Mouse (Mus musculus) spleen, adult 2 months (tissue): ENCODE data around the gene Vps50. TPM values are rescaled to one million over a fixed set of nuclear protein-coding genes. Genes with fewer than 3 reads are reported as not detected.
"Not testable (repeated sequence)": the region's sequence is repeated elsewhere in the genome, so short reads cannot be mapped to it uniquely, and the experiment has no call there.

Experiments
- DNase-seq, 2 experiments: peaks; one replicate each; pipeline versions ENCODE4 v3.0.0 to v3.0.0-alpha.2; 2012 to 2021; ENCODE audit warnings: low spot score in 2 of 2, low read depth in 1 of 2
- H3K27ac ChIP-seq: fragments of 200-500 bp; 2 replicates; pipeline ENCODE4 v1.5.1; 2012; ENCODE audit warnings: low read length, inconsistent platforms; ENCODE audit not compliant: insufficient read depth
- H3K27me3 ChIP-seq: fragments of 200-500 bp; 2 replicates; pipeline ENCODE4 v1.6.1; 2012; ENCODE audit warnings: mild to moderate bottlenecking, moderate library complexity, low read length, inconsistent platforms; ENCODE audit not compliant: control insufficient read depth, insufficient read depth
- H3K36me3 ChIP-seq: fragments of 200-500 bp; 2 replicates; pipeline ENCODE4 v1.6.1; 2012; ENCODE audit warnings: mild to moderate bottlenecking, low read length, inconsistent platforms; ENCODE audit not compliant: control insufficient read depth, insufficient read depth
- H3K4me1 ChIP-seq: fragments of 200-500 bp; 2 replicates; pipeline ENCODE4 v1.6.1; 2011; ENCODE audit warnings: inconsistent platforms; ENCODE audit not compliant: control insufficient read depth, insufficient read depth, insufficient read length
- H3K4me3 ChIP-seq: fragments of 200-500 bp; 2 replicates; pipeline ENCODE4 v1.5.1; 2011; ENCODE audit warnings: mild to moderate bottlenecking, inconsistent platforms; ENCODE audit not compliant: insufficient read depth, insufficient read length; ENCODE audit errors: extremely low read depth
- CTCF ChIP-seq: fragments of 200-500 bp; IDR thresholded peaks from 2 replicates; pipeline ENCODE4 v1.5.1; 2011; ENCODE audit warnings: mild to moderate bottlenecking, inconsistent platforms; ENCODE audit not compliant: insufficient read depth, insufficient read length, insufficient replicate concordance; ENCODE audit errors: extremely low read depth
- POLR2A ChIP-seq: fragments of 200-500 bp; IDR thresholded peaks from 2 replicates; pipeline ENCODE4 v1.6.1; 2011; ENCODE audit warnings: low read depth, low read length, inconsistent platforms
- WGBS: fragments of 180-500 bp; shearing (Covaris S2); methylation state at CpG from one replicate; pipeline ENCODE4 v1.1.7; 2018; 5-methylcytosine and 5-hydroxymethylcytosine counted together
- polyA plus RNA-seq: library from polyadenylated mRNA; depleted of rRNA; stranded (reverse); fragments of >200 nt; gene quantifications from 2 replicates; pipeline ENCODE4 v1.2.3, GENCODE M21; 2012; rRNA removed

The Vps50 gene
- polyA plus RNA-seq, 1 experiment: 1.8 TPM

GRCm38 (mm10) chr6:3573787-3574186 lies 75.6 kb downstream of the Vps50 start:
- Histone ChIP-seq H3K27me3 (no peaks in the 10 kb centered on the region), H3K4me1 (no peaks in the 10 kb centered on the region), H3K4me3 (no peak overlapping the region), H3K27ac (no peak overlapping the region), H3K36me3 (peaks cover 9% of the 10 kb centered on the region)
- TF ChIP-seq CTCF (no peak), POLR2A (no peak)
- WGBS: 95% methylated on average over 8 of the region's 8 CpGs
- no peak for DNase-seq

GRCm38 (mm10) chr6:3585402-3585801 lies 87.2 kb downstream of the Vps50 start:
- H3K36me3 ChIP-seq: no peaks in the 10 kb centered on the region
- TF ChIP-seq POLR2A: no peak
- no peak for TF ChIP-seq CTCF
- WGBS: 89% methylated on average over 1 of the region's 1 CpGs

GRCm38 (mm10) chr6:3590289-3590904 lies 92.2 kb downstream of the Vps50 start:
- no peak for TF ChIP-seq CTCF
- no peak for TF ChIP-seq POLR2A
- Histone ChIP-seq H3K36me3 (peaks cover 4% of the 10 kb centered on the region; the same call in 1 of the 2 replicates), H3K4me1 (no peaks in the 10 kb centered on the region; the same call in 1 of the 2 replicates), H3K27ac (no peak overlapping the region), H3K27me3 (no peaks in the 10 kb centered on the region), H3K4me3 (no peak overlapping the region)
- WGBS: 39% methylated on average over 3 of the region's 3 CpGs
- no peak for DNase-seq

More at GRCm38 (mm10) chr6:3585402-3585801, 87.2 kb downstream of the Vps50 start:
- Histone ChIP-seq H3K27ac (no peak overlapping the region), H3K27me3 (no peaks in the 10 kb centered on the region), H3K4me1 (no peaks in the 10 kb centered on the region; the same call in 1 of the 2 replicates), H3K4me3 (no peak overlapping the region)
- DNase-seq: no peak

- no peaks in the 10 kb centered on the region for H3K27me3 ChIP-seq
- no peak overlapping the region for H3K4me3 ChIP-seq
- DNase-seq: no peak
- H3K36me3 ChIP-seq: peaks cover 8% of the 10 kb centered on the region; the same call in 1 of the 2 replicates
- no peaks in the 10 kb centered on the region; the same call in 1 of the 2 replicates for H3K4me1 ChIP-seq
- no peak overlapping the region for H3K27ac ChIP-seq
- 97% methylated on average over 1 of the region's 1 CpGs for WGBS
- no peak for TF ChIP-seq CTCF
- TF ChIP-seq POLR2A: no peak
Measured at GRCm38 (mm10) chr6:3594246-3594645, 96.1 kb downstream of the Vps50 start.

GRCm38 (mm10) chr6:3612827-3613226 lies 114.6 kb downstream of the Vps50 start:
- H3K27me3 ChIP-seq: no peaks in the 10 kb centered on the region
- H3K27ac ChIP-seq: no peak overlapping the region
- no peak for DNase-seq
- 92% methylated on average over 2 of the region's 2 CpGs for WGBS
- no peak overlapping the region for H3K4me3 ChIP-seq
- no peaks in the 10 kb centered on the region for H3K4me1 ChIP-seq
- TF ChIP-seq POLR2A (no peak), CTCF (no peak)
- no peaks in the 10 kb centered on the region for H3K36me3 ChIP-seq

GRCm38 (mm10) chr6:3620428-3621387 lies 122.5 kb downstream of the Vps50 start:
- not testable (repeated sequence) for DNase-seq, H3K36me3 ChIP-seq, H3K4me3 ChIP-seq, H3K27me3 ChIP-seq, H3K4me1 ChIP-seq, H3K27ac ChIP-seq
- WGBS: 57% methylated on average over 11 of the region's 13 CpGs

Other genes with a start within 250 kb of the Vps50 start
- 3.5 TPM in 2 replicates for gene Samd9l, start 98.8 kb upstream of the Vps50 start, polyA plus RNA-seq
- gene Hepacam2, start 84 bp upstream of the Vps50 start, polyA plus RNA-seq: 3.2 and 4.3 TPM in 2 replicates